Mouse (Mus musculus) MEL (cell line): ENCODE data around the gene Zfp335. TPM values are rescaled to one million over a fixed set of nuclear protein-coding genes. Genes with fewer than 3 reads are reported as not detected.
A peak's percentile ranks its signal among the peaks of the same experiment; 100 is the strongest.

ENCODE experiments used
- DNase-seq: peaks from one replicate; pipeline ENCODE4 v3.0.0; 2011; ENCODE audit warnings: low read depth, low spot score
- H3K27ac ChIP-seq: 2 replicates; pipeline ENCODE4 v1.5.1; 2012; ENCODE audit warnings: low read depth, mild to moderate bottlenecking, control low read depth, low read length, moderate library complexity; ENCODE audit not compliant: control insufficient read depth
- H3K27me3 ChIP-seq, 2 experiments: fragments of 150-350 bp in 1 of 2; sonication (generic) in 1 of 2; 2 replicates each; pipeline ENCODE4 v1.6.1; 2012; ENCODE audit warnings: low read length in 2 of 2, mild to moderate bottlenecking in 2 of 2, improper control_type of control experiment in 1 of 2, moderate library complexity in 1 of 2; ENCODE audit not compliant: insufficient read depth in 2 of 2, control insufficient read depth in 1 of 2
- H3K36me3 ChIP-seq, 2 experiments: 2 replicates each; pipeline ENCODE4 v1.6.1; 2012 to 2014; ENCODE audit warnings: low read length in 2 of 2, improper control_type of control experiment in 1 of 2, inconsistent platforms in 1 of 2, mild to moderate bottlenecking in 1 of 2; ENCODE audit not compliant: insufficient read depth in 2 of 2, control insufficient read depth in 1 of 2
- H3K4me1 ChIP-seq, 2 experiments: fragments of 150-350 bp in 1 of 2; sonication (generic) in 1 of 2; 2 replicates each; pipeline ENCODE4 v1.6.1; 2012; ENCODE audit warnings: low read length in 2 of 2, improper control_type of control experiment in 1 of 2, mild to moderate bottlenecking in 1 of 2; ENCODE audit not compliant: insufficient read depth in 2 of 2, control insufficient read depth in 1 of 2
- H3K4me3 ChIP-seq, 2 experiments: fragments of 150-350 bp in 1 of 2; sonication (generic) in 1 of 2; 2 replicates each; pipeline ENCODE4 v1.5.1; 2012; ENCODE audit warnings: low read depth in 2 of 2, low read length in 2 of 2, mild to moderate bottlenecking in 2 of 2, moderate library complexity in 2 of 2, control low read depth in 1 of 2, improper control_type of control experiment in 1 of 2; ENCODE audit not compliant: control insufficient read depth in 1 of 2, insufficient read depth in 1 of 2
- H3K79me2 ChIP-seq: 2 replicates; pipeline ENCODE4 v1.6.1; 2012; ENCODE audit warnings: mild to moderate bottlenecking, low read length, moderate library complexity; ENCODE audit not compliant: control insufficient read depth, poor library complexity, insufficient read depth
- H3K9ac ChIP-seq: 2 replicates; pipeline ENCODE4 v1.6.1; 2012; ENCODE audit warnings: low read depth, mild to moderate bottlenecking, control low read depth, low read length, moderate library complexity; ENCODE audit not compliant: control insufficient read depth, poor library complexity, severe bottlenecking
- H3K9me3 ChIP-seq: fragments of 150-350 bp; sonication (generic); replicated peaks from 2 replicates; pipeline ENCODE4 v1.6.1; 2012; ENCODE audit warnings: mild to moderate bottlenecking, low read length, improper control_type of control experiment, moderate library complexity; ENCODE audit not compliant: insufficient read depth
- CTCF ChIP-seq, 3 experiments: IDR thresholded peaks in 2 of 3; conservative IDR thresholded peaks in 1 of 3; 2 replicates each; pipeline ENCODE4 v1.5.1; 2011 to 2012; ENCODE audit warnings: low read length in 3 of 3, low read depth in 2 of 3, mild to moderate bottlenecking in 2 of 3, improper control_type of control experiment in 1 of 3, inconsistent platforms in 1 of 3, mixed read lengths in 1 of 3, moderate library complexity in 1 of 3; ENCODE audit not compliant: control insufficient read depth in 1 of 3, insufficient read depth in 1 of 3, poor library complexity in 1 of 3, severe bottlenecking in 1 of 3
- E2F4 ChIP-seq: IDR thresholded peaks from 2 replicates; pipeline ENCODE4 v1.6.1; 2011; ENCODE audit warnings: low read depth, low read length, improper control_type of control experiment, borderline replicate concordance
- ELF1 ChIP-seq: IDR thresholded peaks from 2 replicates; pipeline ENCODE4 v1.6.1; 2014; ENCODE audit warnings: low read depth, mild to moderate bottlenecking, inconsistent platforms, low read length, improper control_type of control experiment, moderate library complexity
- EP300 ChIP-seq, 2 experiments: IDR thresholded peaks; 2 replicates each; pipeline ENCODE4 v1.6.1; 2011; ENCODE audit warnings: improper control_type of control experiment in 2 of 2, low read length in 2 of 2, low read depth in 1 of 2, mild to moderate bottlenecking in 1 of 2
- GATA1 ChIP-seq: IDR thresholded peaks from 2 replicates; pipeline ENCODE4 v1.6.1; 2011; ENCODE audit warnings: low read depth, low read length, improper control_type of control experiment
- HCFC1 ChIP-seq: IDR thresholded peaks from 2 replicates; pipeline ENCODE4 v1.6.1; 2012; ENCODE audit warnings: low read depth, mild to moderate bottlenecking, inconsistent platforms, low read length, improper control_type of control experiment, moderate library complexity
- MAZ ChIP-seq: IDR thresholded peaks from 2 replicates; pipeline ENCODE4 v1.6.1; 2012; ENCODE audit warnings: low read depth, mild to moderate bottlenecking, inconsistent platforms, low read length, improper control_type of control experiment
- MYB ChIP-seq: IDR thresholded peaks from 2 replicates; pipeline ENCODE4 v1.6.1; 2011; ENCODE audit warnings: mild to moderate bottlenecking, low read depth, low read length, improper control_type of control experiment
- POLR2A ChIP-seq, 2 experiments: IDR thresholded peaks; 2 replicates each; pipeline ENCODE4 v1.6.1; 2011 to 2012; ENCODE audit warnings: low read length in 2 of 2, mild to moderate bottlenecking in 2 of 2, control low read depth in 1 of 2, improper control_type of control experiment in 1 of 2, low read depth in 1 of 2, moderate library complexity in 1 of 2; ENCODE audit not compliant: control insufficient read depth in 1 of 2, insufficient read depth in 1 of 2, poor library complexity in 1 of 2
- RAD21 ChIP-seq: IDR thresholded peaks from 2 replicates; pipeline ENCODE4 v1.6.1; 2011; ENCODE audit warnings: mild to moderate bottlenecking, low read depth, low read length, improper control_type of control experiment
- SIN3A ChIP-seq: IDR thresholded peaks from 2 replicates; pipeline ENCODE4 v1.6.1; 2012; ENCODE audit warnings: low read length, improper control_type of control experiment, inconsistent platforms
- UBTF ChIP-seq: IDR thresholded peaks from 2 replicates; pipeline ENCODE4 v1.6.1; 2012; ENCODE audit warnings: low read depth, mild to moderate bottlenecking, inconsistent platforms, low read length, improper control_type of control experiment, moderate library complexity, borderline replicate concordance; ENCODE audit not compliant: insufficient read depth
- USF1 ChIP-seq: IDR thresholded peaks from 2 replicates; pipeline ENCODE4 v1.6.1; 2014; ENCODE audit warnings: low read depth, mild to moderate bottlenecking, inconsistent platforms, low read length, improper control_type of control experiment, moderate library complexity
- ZC3H11A ChIP-seq: IDR thresholded peaks from 2 replicates; pipeline ENCODE4 v1.6.1; 2012; ENCODE audit warnings: low read depth, mild to moderate bottlenecking, inconsistent platforms, low read length, improper control_type of control experiment
- polyA plus RNA-seq, 2 experiments: library from polyadenylated mRNA; stranded (reverse) in 1 of 2; unstranded in 1 of 2; fragments of >175 nt in 1 of 2; fragments of >200 nt in 1 of 2; gene quantifications; 2 replicates each; pipeline versions ENCODE4 v1.2.1 to v1.2.4; 2012; ENCODE audit warnings: low replicate concordance in 2 of 2, low read depth in 1 of 2; ENCODE audit not compliant: insufficient read length in 2 of 2, insufficient read depth in 1 of 2, missing spikeins in 1 of 2
- total RNA-seq: library from RNA; depleted of rRNA; stranded (reverse); fragments of 300-350 nt; gene quantifications from 2 replicates; pipeline ENCODE4 v1.2.3, GENCODE M21; 2012

Gene Zfp335
- total and polyA plus RNA-seq, 3 experiments: 12.6 to 24.1 TPM; not detected in 1

GRCm38 (mm10) chr2:164960716-164961441 lies 49.3 kb upstream of the Zfp335 start, which contains the start of gene Slc12a5:
Slc12a5 (plus strand) TSS chr2:164960802.
- peak within 1 kb of the TSS; percentile 77 for H3K9ac ChIP-seq
- H3K4me3 ChIP-seq: peak within 1 kb of the TSS; percentile 72 to 77
- H3K79me2 ChIP-seq: no peaks in the 10 kb centered on the region; the same call in 1 of the 2 replicates
- peak; percentile 77 for DNase-seq
- H3K27me3 ChIP-seq: no peaks in the 10 kb centered on the region
- H3K9me3 ChIP-seq: no peaks in the 10 kb centered on the region
- peak within 1 kb of the TSS; percentile 15; the same call in 1 of the 2 replicates for H3K27ac ChIP-seq
- H3K36me3 ChIP-seq: peaks cover 0 to 3% of the 10 kb centered on the region in 2 experiments; a peak in 1 of 4 replicates
- peaks cover 0 to 11% of the 10 kb centered on the region in 2 experiments; a peak in 2 of 4 replicates for H3K4me1 ChIP-seq
- TF ChIP-seq MAZ (peak; percentile 43; the same call in 1 of the 2 replicates), MYB (no peak), SIN3A (peak; percentile 90), USF1 (no peak), POLR2A (IDR thresholded peaks at IDR 0.05; ENCODE audit: control insufficient read depth in 1 of 2, insufficient read depth in 1 of 2, low read depth in 1 of 2, low read length in 2 of 2, poor library complexity in 1 of 2) (peak; percentile 22 to 54; a peak in 2 of 4 replicates), ZC3H11A (no peak), UBTF (no peak), ELF1 (no peak), E2F4 (no peak), EP300 (IDR thresholded peaks at IDR 0.05; ENCODE audit: low read depth in 1 of 2, low read length in 2 of 2) (no peak), RAD21 (no peak), HCFC1 (peak; percentile 62)

- TF ChIP-seq GATA1 (no peak), CTCF (IDR thresholded peaks at IDR 0.05 in 2 of 3, conservative IDR thresholded peaks at IDR 0.05 in 1 of 3; ENCODE audit: control insufficient read depth in 1 of 3, insufficient read depth in 1 of 3, low read depth in 2 of 3, low read length in 3 of 3, poor library complexity in 1 of 3, severe bottlenecking in 1 of 3) (peak; percentile 22 to 36 (median 24); a peak in 3 of 6 replicates)
- no peak overlapping the region for H3K4me3 ChIP-seq
- H3K9ac ChIP-seq: no peak overlapping the region
- H3K27ac ChIP-seq: no peak overlapping the region
- H3K79me2 ChIP-seq: no peaks in the 10 kb centered on the region; the same call in 1 of the 2 replicates
- H3K4me1 ChIP-seq: peaks cover 0 to 11% of the 10 kb centered on the region in 2 experiments; a peak in 2 of 4 replicates
- peaks cover 0 to 3% of the 10 kb centered on the region in 2 experiments; a peak in 1 of 4 replicates for H3K36me3 ChIP-seq
- DNase-seq: no peak
- H3K27me3 ChIP-seq: no peaks in the 10 kb centered on the region
- H3K9me3 ChIP-seq: no peaks in the 10 kb centered on the region
These were observed 46.2 kb upstream of the Zfp335 start for GRCm38 (mm10) chr2:164957548-164958315.
